Mouse (Mus musculus): Measurements from ENCODE around the gene Klhdc2. TPM values are rescaled to one million over a fixed set of nuclear protein-coding genes. Genes with fewer than 3 reads are reported as not detected.

Klhdc2 gene
- polyA plus RNA-seq (2012; rRNA removed) = 54.6 and 56.8 TPM in 2 replicates

DNA sequence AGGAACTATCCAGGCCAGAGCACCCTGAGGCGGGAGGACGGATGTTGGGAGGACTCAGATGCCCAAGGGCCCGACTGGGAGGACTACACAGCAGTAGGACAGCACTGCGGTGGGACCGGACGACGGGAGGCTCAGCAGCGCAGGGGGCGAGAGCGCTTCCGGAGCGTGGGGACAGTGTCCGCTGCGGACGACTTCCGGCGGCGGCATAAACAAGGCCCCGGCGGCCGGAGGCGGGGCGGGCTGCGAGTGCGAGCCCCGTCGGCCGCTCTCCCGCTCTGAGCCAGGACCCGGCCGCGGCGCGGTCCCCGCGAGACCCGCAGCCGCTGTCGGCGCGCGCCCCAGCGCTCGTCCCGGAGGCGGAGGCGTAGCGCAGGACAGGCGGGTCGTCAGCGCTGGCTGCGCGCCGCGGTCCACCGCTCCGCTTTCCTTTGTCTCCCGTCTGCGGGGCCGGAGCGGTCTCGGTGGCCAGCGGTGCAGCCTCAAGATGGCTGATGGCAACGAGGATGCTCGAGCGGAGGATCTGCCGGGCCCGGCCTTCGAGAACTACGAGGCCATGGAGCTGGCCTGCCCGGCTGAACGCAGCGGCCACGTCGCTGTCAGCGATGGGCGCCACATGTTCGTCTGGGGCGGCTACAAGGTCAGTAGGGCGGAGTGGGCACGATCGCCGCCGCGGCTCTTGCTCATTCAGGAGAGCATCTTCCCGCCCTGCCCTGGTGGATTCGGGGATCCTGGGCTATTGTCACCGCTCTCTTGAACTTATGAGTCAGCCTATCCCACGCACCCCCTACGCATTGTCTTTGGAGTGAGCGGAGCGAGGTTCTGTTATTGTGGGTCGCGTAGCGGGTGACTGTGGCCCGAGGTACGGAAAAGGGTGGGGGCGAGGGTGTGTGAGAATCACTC is at the start of gene Klhdc2:
Klhdc2 (plus strand) TSS at position 171 of the 900 bp plus-strand sequence.
- Histone ChIP-seq H3K27me3 (ENCODE audit: control insufficient read depth, insufficient read depth, low read length) (no peaks in the 10 kb centered on the region), H3K4me3 (ENCODE audit: control insufficient read depth, low read depth, low read length) (peak within 1 kb of the TSS; percentile 89), H3K4me1 (ENCODE audit: control insufficient read depth, insufficient read depth, low read length) (peaks cover 4% of the 10 kb centered on the region), H3K36me3 (ENCODE audit: control insufficient read depth, insufficient read depth, low read length) (no peaks in the 10 kb centered on the region), H3K27ac (ENCODE audit: control insufficient read depth, insufficient read depth, low read depth, low read length) (peak within 1 kb of the TSS; percentile 67)
- TF ChIP-seq POLR2A (IDR thresholded peaks at IDR 0.05; ENCODE audit: control insufficient read depth, low read depth, low read length) (peak; percentile 74), CTCF (IDR thresholded peaks at IDR 0.05; ENCODE audit: control insufficient read depth, insufficient read depth, insufficient replicate concordance, low read depth, low read length) (no peak)

DNA sequence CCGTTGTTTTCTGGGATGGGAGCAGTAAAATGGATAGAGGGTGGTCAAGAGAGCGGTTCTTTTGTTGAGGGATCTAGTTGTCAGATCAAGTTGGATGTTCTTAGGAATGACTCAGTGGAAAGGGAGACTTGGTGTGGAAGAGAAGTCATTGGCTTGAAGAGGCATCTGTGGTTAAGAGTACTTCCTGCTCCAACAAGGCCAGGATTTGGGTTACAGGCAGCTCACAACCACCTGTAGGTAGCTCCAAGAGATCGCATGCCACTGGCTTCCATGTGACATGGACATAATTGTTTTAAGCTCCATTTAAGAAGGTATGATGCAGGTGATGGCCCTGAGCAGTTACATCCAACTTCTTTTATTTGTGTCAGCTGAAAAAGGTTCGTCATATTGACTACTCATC is 46.7 kb upstream of the Klhdc2 start:
- TF ChIP-seq CTCF (IDR thresholded peaks at IDR 0.05; ENCODE audit: control insufficient read depth, insufficient read depth, insufficient replicate concordance, low read depth, low read length) (no peak), POLR2A (IDR thresholded peaks at IDR 0.05; ENCODE audit: control insufficient read depth, low read depth, low read length) (no peak)
- Histone ChIP-seq H3K27ac (ENCODE audit: control insufficient read depth, insufficient read depth, low read depth, low read length) (no peak overlapping the region), H3K4me3 (ENCODE audit: control insufficient read depth, low read depth, low read length) (no peak overlapping the region), H3K4me1 (ENCODE audit: control insufficient read depth, insufficient read depth, low read length) (peaks cover 2% of the 10 kb centered on the region; the same call in 1 of the 2 replicates), H3K36me3 (ENCODE audit: control insufficient read depth, insufficient read depth, low read length) (no peaks in the 10 kb centered on the region), H3K27me3 (ENCODE audit: control insufficient read depth, insufficient read depth, low read length) (no peaks in the 10 kb centered on the region)

DNA sequence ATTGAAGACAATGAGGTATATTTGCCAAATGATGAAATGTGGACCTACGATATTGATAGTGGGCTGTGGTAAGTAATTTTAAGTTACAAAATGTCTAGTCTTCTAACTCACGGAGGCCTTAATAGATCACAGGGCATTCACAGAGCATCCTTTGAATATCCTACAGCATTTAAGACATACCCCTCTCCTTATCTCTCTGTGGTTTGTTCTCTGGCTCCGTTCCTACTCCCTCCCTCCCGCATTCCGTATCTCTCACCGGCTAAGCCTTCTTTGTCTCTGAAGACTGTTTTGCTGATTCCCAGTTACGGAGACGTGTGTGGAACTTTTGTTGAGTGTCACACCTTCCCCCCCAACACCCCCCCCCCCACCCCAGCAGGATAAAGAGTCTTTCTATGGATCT is 45.7 kb upstream of the Klhdc2 start:
- Histone ChIP-seq H3K27me3 (ENCODE audit: control insufficient read depth, insufficient read depth, low read length) (no peaks in the 10 kb centered on the region), H3K4me3 (ENCODE audit: control insufficient read depth, low read depth, low read length) (no peak overlapping the region), H3K4me1 (ENCODE audit: control insufficient read depth, insufficient read depth, low read length) (peaks cover 2% of the 10 kb centered on the region; the same call in 1 of the 2 replicates), H3K36me3 (ENCODE audit: control insufficient read depth, insufficient read depth, low read length) (no peaks in the 10 kb centered on the region), H3K27ac (ENCODE audit: control insufficient read depth, insufficient read depth, low read depth, low read length) (no peak overlapping the region)
- TF ChIP-seq CTCF (IDR thresholded peaks at IDR 0.05; ENCODE audit: control insufficient read depth, insufficient read depth, insufficient replicate concordance, low read depth, low read length) = no peak
- TF ChIP-seq POLR2A (IDR thresholded peaks at IDR 0.05; ENCODE audit: control insufficient read depth, low read depth, low read length) = no peak

DNA sequence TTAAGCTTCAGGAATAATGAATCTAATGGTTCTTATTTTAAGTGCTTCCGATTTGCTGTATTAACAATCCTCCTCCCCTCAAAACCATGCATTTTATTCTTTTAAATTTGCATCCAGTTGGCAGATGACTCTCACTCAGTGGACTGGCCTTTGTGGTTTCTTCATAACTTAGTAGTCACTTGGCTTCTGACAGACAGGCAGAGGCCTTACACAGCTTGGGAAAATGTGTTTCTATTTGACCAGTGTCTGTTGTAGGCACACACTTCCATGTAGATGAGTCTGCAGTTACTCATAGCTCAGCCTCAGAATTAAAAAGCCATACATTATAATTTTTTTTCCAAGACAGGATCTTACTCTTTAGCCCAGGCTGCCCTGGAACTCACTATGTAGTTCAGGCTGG is 42.7 kb upstream of the Klhdc2 start:
- Histone ChIP-seq H3K36me3 (ENCODE audit: control insufficient read depth, insufficient read depth, low read length) (no peaks in the 10 kb centered on the region), H3K4me3 (ENCODE audit: control insufficient read depth, low read depth, low read length) (no peak overlapping the region), H3K27me3 (ENCODE audit: control insufficient read depth, insufficient read depth, low read length) (no peaks in the 10 kb centered on the region), H3K27ac (ENCODE audit: control insufficient read depth, insufficient read depth, low read depth, low read length) (no peak overlapping the region), H3K4me1 (ENCODE audit: control insufficient read depth, insufficient read depth, low read length) (peaks cover 2% of the 10 kb centered on the region; the same call in 1 of the 2 replicates)
- TF ChIP-seq CTCF (IDR thresholded peaks at IDR 0.05; ENCODE audit: control insufficient read depth, insufficient read depth, insufficient replicate concordance, low read depth, low read length) = no peak
- no peak for TF ChIP-seq POLR2A (IDR thresholded peaks at IDR 0.05; ENCODE audit: control insufficient read depth, low read depth, low read length)

DNA sequence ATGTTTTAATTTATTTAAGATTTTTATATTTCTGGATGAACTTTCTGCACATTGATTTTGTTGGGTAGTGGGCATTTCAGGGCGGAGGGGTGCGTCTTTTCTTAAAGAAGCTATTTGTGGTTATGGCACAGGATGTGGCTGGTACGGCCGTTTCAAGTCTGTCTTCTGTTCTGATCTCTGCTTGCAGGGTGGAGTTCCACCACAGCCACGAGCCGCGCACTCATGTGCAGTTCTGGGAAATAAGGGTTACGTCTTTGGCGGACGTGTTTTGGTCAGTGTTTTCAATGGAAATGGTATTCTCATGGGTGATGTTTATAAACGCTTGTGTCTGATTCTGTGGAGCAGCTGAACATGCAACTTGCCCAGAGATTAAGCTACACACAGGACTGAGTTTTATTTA is 38.6 kb upstream of the Klhdc2 start:
- Histone ChIP-seq H3K36me3 (ENCODE audit: control insufficient read depth, insufficient read depth, low read length) (no peaks in the 10 kb centered on the region), H3K27me3 (ENCODE audit: control insufficient read depth, insufficient read depth, low read length) (no peaks in the 10 kb centered on the region), H3K27ac (ENCODE audit: control insufficient read depth, insufficient read depth, low read depth, low read length) (no peak overlapping the region), H3K4me1 (ENCODE audit: control insufficient read depth, insufficient read depth, low read length) (no peaks in the 10 kb centered on the region), H3K4me3 (ENCODE audit: control insufficient read depth, low read depth, low read length) (no peak overlapping the region)
- TF ChIP-seq CTCF (IDR thresholded peaks at IDR 0.05; ENCODE audit: control insufficient read depth, insufficient read depth, insufficient replicate concordance, low read depth, low read length) = no peak
- no peak for TF ChIP-seq POLR2A (IDR thresholded peaks at IDR 0.05; ENCODE audit: control insufficient read depth, low read depth, low read length)

DNA sequence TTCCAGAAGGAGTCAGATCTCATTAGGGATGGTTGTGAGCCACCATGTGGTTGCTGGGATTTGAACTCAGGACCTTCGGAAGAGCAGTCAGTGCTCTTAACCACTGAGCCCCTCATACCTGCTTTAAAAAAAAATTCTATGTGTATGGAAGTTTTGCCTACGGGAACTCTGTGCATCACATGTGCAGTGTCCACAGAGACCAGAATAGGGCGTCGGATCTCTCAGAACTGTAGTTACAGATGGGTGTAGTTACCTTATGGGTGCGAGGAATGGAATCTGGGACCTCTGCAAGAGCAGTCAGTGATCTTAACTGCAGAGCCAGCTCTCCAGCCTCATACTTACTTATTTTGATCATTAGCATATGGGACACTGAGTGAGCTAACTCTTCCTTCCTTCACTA is 34.2 kb upstream of the Klhdc2 start:
- Histone ChIP-seq H3K36me3 (ENCODE audit: control insufficient read depth, insufficient read depth, low read length) (no peaks in the 10 kb centered on the region), H3K27ac (ENCODE audit: control insufficient read depth, insufficient read depth, low read depth, low read length) (no peak overlapping the region), H3K27me3 (ENCODE audit: control insufficient read depth, insufficient read depth, low read length) (no peaks in the 10 kb centered on the region), H3K4me1 (ENCODE audit: control insufficient read depth, insufficient read depth, low read length) (no peaks in the 10 kb centered on the region), H3K4me3 (ENCODE audit: control insufficient read depth, low read depth, low read length) (no peak overlapping the region)
- TF ChIP-seq POLR2A (IDR thresholded peaks at IDR 0.05; ENCODE audit: control insufficient read depth, low read depth, low read length) (no peak), CTCF (IDR thresholded peaks at IDR 0.05; ENCODE audit: control insufficient read depth, insufficient read depth, insufficient replicate concordance, low read depth, low read length) (no peak)

DNA sequence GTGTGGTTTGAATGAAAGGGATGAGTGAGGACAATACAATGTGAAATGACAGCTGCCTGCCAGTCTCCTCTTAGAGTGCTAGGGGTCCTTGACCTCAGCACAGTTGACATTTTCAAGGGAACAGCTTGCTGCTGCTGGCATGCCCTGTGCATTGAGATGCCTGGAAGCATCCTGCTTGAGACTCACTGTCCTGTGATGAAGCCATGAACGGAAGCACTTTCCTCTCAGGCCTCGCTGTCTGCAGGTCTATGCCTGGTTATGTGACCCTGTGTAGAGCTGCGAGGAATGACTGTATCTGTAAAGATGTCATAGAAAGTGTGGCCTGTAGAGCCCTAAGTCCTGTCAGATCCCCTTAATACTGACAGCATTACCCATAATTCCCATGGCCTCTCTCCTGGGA is 31.4 kb upstream of the Klhdc2 start:
- Histone ChIP-seq H3K4me3 (ENCODE audit: control insufficient read depth, low read depth, low read length) (no peak overlapping the region), H3K27me3 (ENCODE audit: control insufficient read depth, insufficient read depth, low read length) (no peaks in the 10 kb centered on the region), H3K27ac (ENCODE audit: control insufficient read depth, insufficient read depth, low read depth, low read length) (no peak overlapping the region), H3K36me3 (ENCODE audit: control insufficient read depth, insufficient read depth, low read length) (no peaks in the 10 kb centered on the region), H3K4me1 (ENCODE audit: control insufficient read depth, insufficient read depth, low read length) (no peaks in the 10 kb centered on the region)
- TF ChIP-seq POLR2A (IDR thresholded peaks at IDR 0.05; ENCODE audit: control insufficient read depth, low read depth, low read length) = no peak
- TF ChIP-seq CTCF (IDR thresholded peaks at IDR 0.05; ENCODE audit: control insufficient read depth, insufficient read depth, insufficient replicate concordance, low read depth, low read length) = no peak
